Mouse (Mus musculus) olfactory bulb, adult 2 months (tissue): ENCODE results near the gene Myh2.

ENCODE experiments used
- CTCF ChIP-seq: fragments of 200-500 bp; IDR thresholded peaks from 2 replicates; pipeline ENCODE4 v1.5.1; 2012; ENCODE audit warnings: low read depth, mild to moderate bottlenecking, low read length, moderate library complexity; ENCODE audit not compliant: insufficient read depth
- POLR2A ChIP-seq: fragments of 200-500 bp; IDR thresholded peaks from 2 replicates; pipeline ENCODE4 v1.6.1; 2012; ENCODE audit warnings: mild to moderate bottlenecking, low read depth, low read length, moderate library complexity; ENCODE audit not compliant: insufficient read depth

DNA sequence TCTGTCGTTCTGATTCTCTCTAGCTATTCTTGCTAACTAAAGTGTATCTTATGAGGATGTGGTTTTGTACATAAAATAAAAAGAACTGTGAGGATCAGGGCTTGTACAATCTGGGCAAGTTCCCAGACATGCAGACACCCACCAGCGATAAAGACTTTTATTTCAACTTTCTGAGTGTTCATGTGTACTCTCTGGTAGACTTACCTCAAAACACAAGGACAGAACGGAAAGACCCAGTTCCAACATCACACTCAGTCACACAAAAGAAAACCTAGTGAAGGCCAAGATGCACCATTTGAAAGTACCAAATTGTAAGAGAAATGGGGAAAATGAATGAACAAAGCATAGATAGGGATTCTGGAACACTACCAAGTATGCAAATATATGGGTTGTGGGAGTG lies 57.9 kb downstream of the Myh2 start:
- TF ChIP-seq POLR2A: no peak
- TF ChIP-seq CTCF: no peak
